Mouse (Mus musculus) neural tube, embryonic 12.5 days (tissue): ENCODE measurements at regions not wholly inside any gene's neighbourhood (a gene's known extent, or its start where the extent isn't known, plus 50 kb on each side); places are given as distances from the start of the nearest gene placed in this dataset.

ENCODE experiments used
- ATAC-seq: fragments of 200-750 bp; cut with Nextera tagmentation; 2 replicates; pipeline ENCODE4 v1.8.0; 2017; ENCODE audit warnings: low read depth, mild to moderate bottlenecking, moderate TSS enrichment, moderate library complexity; ENCODE audit not compliant: low FRiP score
- H3K27ac ChIP-seq: fragments of 300-500 bp; sonication (generic); 2 replicates; pipeline ENCODE4 v1.5.1; 2016
- H3K27me3 ChIP-seq: fragments of 300-500 bp; sonication (generic); replicated peaks from 2 replicates; pipeline ENCODE4 v1.6.1; 2016; ENCODE audit warnings: mild to moderate bottlenecking
- H3K36me3 ChIP-seq: fragments of 300-500 bp; sonication (generic); 2 replicates; pipeline ENCODE4 v1.6.1; 2016; ENCODE audit warnings: mild to moderate bottlenecking
- H3K4me1 ChIP-seq: fragments of 300-500 bp; sonication (generic); 2 replicates; pipeline ENCODE4 v1.6.1; 2016
- H3K4me2 ChIP-seq: fragments of 300-500 bp; sonication (generic); replicated peaks from 2 replicates; pipeline ENCODE4 v1.6.1; 2016; ENCODE audit warnings: mild to moderate bottlenecking
- H3K4me3 ChIP-seq: fragments of 300-500 bp; sonication (generic); 2 replicates; pipeline ENCODE4 v1.5.1; 2016
- H3K9ac ChIP-seq: fragments of 300-500 bp; sonication (generic); 2 replicates; pipeline ENCODE4 v1.6.1; 2016; ENCODE audit warnings: mild to moderate bottlenecking
- H3K9me3 ChIP-seq: fragments of 300-500 bp; sonication (generic); 2 replicates; pipeline ENCODE4 v1.6.1; 2016; ENCODE audit warnings: mild to moderate bottlenecking
- WGBS: fragments of 180-500 bp; shearing (Covaris S2); methylation state at CpG from one replicate; pipeline ENCODE4 v1.1.7; 2016; 5-methylcytosine and 5-hydroxymethylcytosine counted together

- Histone ChIP-seq H3K9ac (no peak overlapping the region), H3K36me3 (no peaks in the 10 kb centered on the region), H3K27me3 (no peaks in the 10 kb centered on the region), H3K4me2 (no peak overlapping the region), H3K27ac (no peak overlapping the region), H3K9me3 (no peaks in the 10 kb centered on the region), H3K4me3 (no peak overlapping the region), H3K4me1 (no peaks in the 10 kb centered on the region)
- 73% methylated on average over 4 of the region's 4 CpGs for WGBS
- ATAC-seq: no peak
Measured at GRCm38 (mm10) chr17:15140391-15140790, 99.1 kb upstream of the Gm3448 start.
